Mouse (Mus musculus): ENCODE results near the gene Mtrr. TPM values are rescaled to one million over a fixed set of nuclear protein-coding genes. Genes with fewer than 3 reads are reported as not detected.

The Mtrr gene
- 7.7 TPM in 2 replicates for polyA plus RNA-seq (2012; rRNA removed)

- Histone ChIP-seq H3K4me3 (ENCODE audit: extremely low read depth, insufficient read depth, insufficient read length) (peak within 1 kb of the TSS; percentile 75), H3K36me3 (ENCODE audit: control insufficient read depth, insufficient read depth, low read length) (peaks cover 6% of the 10 kb centered on the region), H3K27me3 (ENCODE audit: control insufficient read depth, insufficient read depth, low read length) (no peaks in the 10 kb centered on the region), H3K4me1 (ENCODE audit: control insufficient read depth, insufficient read depth, insufficient read length) (peaks cover 2% of the 10 kb centered on the region; the same call in 1 of the 2 replicates), H3K27ac (ENCODE audit: insufficient read depth, low read length) (peak within 1 kb of the TSS; percentile 19)
- WGBS, result under 1% methylated on average over 81 of the region's 81 CpGs
- peak; percentile 75 to 93 for DNase-seq (ENCODE audit: low read depth in 1 of 2, low spot score in 2 of 2)
- TF ChIP-seq CTCF (IDR thresholded peaks at IDR 0.05; ENCODE audit: extremely low read depth, insufficient read depth, insufficient read length, insufficient replicate concordance), result no peak
- no peak; the same call in 1 of the 2 replicates for TF ChIP-seq POLR2A (IDR thresholded peaks at IDR 0.05; ENCODE audit: low read depth, low read length)
These were observed at the start of gene Mtrr, which contains the start of gene Fastkd3 for GRCm38 (mm10) chr13:68581747-68582516. Gene Mtrr (minus strand): TSS chr13:68582149. Gene Fastkd3 (plus strand): TSS chr13:68582234.

- Histone ChIP-seq H3K27me3 (ENCODE audit: control insufficient read depth, insufficient read depth, low read length) (no peaks in the 10 kb centered on the region), H3K27ac (ENCODE audit: insufficient read depth, low read length) (no peak overlapping the region), H3K4me1 (ENCODE audit: control insufficient read depth, insufficient read depth, insufficient read length) (no peaks in the 10 kb centered on the region), H3K36me3 (ENCODE audit: control insufficient read depth, insufficient read depth, low read length) (no peaks in the 10 kb centered on the region), H3K4me3 (ENCODE audit: extremely low read depth, insufficient read depth, insufficient read length) (no peak overlapping the region)
- DNase-seq (ENCODE audit: low read depth in 1 of 2, low spot score in 2 of 2), result no peak
- TF ChIP-seq CTCF (IDR thresholded peaks at IDR 0.05; ENCODE audit: extremely low read depth, insufficient read depth, insufficient read length, insufficient replicate concordance), result no peak
- no peak for TF ChIP-seq POLR2A (IDR thresholded peaks at IDR 0.05; ENCODE audit: low read depth, low read length)
- WGBS, result 78% methylated on average over 3 of the region's 3 CpGs
These were observed 45.1 kb upstream of the Mtrr start for GRCm38 (mm10) chr13:68627041-68627440.

- no peak for TF ChIP-seq POLR2A (IDR thresholded peaks at IDR 0.05; ENCODE audit: low read depth, low read length)
- TF ChIP-seq CTCF (IDR thresholded peaks at IDR 0.05; ENCODE audit: extremely low read depth, insufficient read depth, insufficient read length, insufficient replicate concordance), result no peak
- Histone ChIP-seq H3K4me1 (ENCODE audit: control insufficient read depth, insufficient read depth, insufficient read length) (no peaks in the 10 kb centered on the region), H3K27ac (ENCODE audit: insufficient read depth, low read length) (no peak overlapping the region), H3K36me3 (ENCODE audit: control insufficient read depth, insufficient read depth, low read length) (no peaks in the 10 kb centered on the region), H3K27me3 (ENCODE audit: control insufficient read depth, insufficient read depth, low read length) (no peaks in the 10 kb centered on the region), H3K4me3 (ENCODE audit: extremely low read depth, insufficient read depth, insufficient read length) (no peak overlapping the region)
- WGBS, result 60% methylated on average over 6 of the region's 6 CpGs
- DNase-seq (ENCODE audit: low read depth in 1 of 2, low spot score in 2 of 2), result no peak
These were observed 40.8 kb upstream of the Mtrr start for GRCm38 (mm10) chr13:68622792-68623191.

- no peaks in the 10 kb centered on the region for H3K4me1 ChIP-seq (ENCODE audit: control insufficient read depth, insufficient read depth, insufficient read length)
- H3K27ac ChIP-seq (ENCODE audit: insufficient read depth, low read length), result no peak overlapping the region
- no peaks in the 10 kb centered on the region for H3K27me3 ChIP-seq (ENCODE audit: control insufficient read depth, insufficient read depth, low read length)
- H3K36me3 ChIP-seq (ENCODE audit: control insufficient read depth, insufficient read depth, low read length), result no peaks in the 10 kb centered on the region
- 50% methylated on average over 21 of the region's 21 CpGs for WGBS
- no peak for DNase-seq (ENCODE audit: low read depth in 1 of 2, low spot score in 2 of 2)
- H3K4me3 ChIP-seq (ENCODE audit: extremely low read depth, insufficient read depth, insufficient read length), result no peak overlapping the region
- TF ChIP-seq POLR2A (IDR thresholded peaks at IDR 0.05; ENCODE audit: low read depth, low read length), result no peak
- TF ChIP-seq CTCF (IDR thresholded peaks at IDR 0.05; ENCODE audit: extremely low read depth, insufficient read depth, insufficient read length, insufficient replicate concordance), result no peak
These were observed 25.9 kb upstream of the Mtrr start for GRCm38 (mm10) chr13:68607652-68608405.

GRCm38 (mm10) chr13:68605689-68606126 lies 23.8 kb upstream of the Mtrr start:
- H3K36me3 ChIP-seq (ENCODE audit: control insufficient read depth, insufficient read depth, low read length), result no peaks in the 10 kb centered on the region
- WGBS, result 5% methylated on average over 9 of the region's 11 CpGs
- TF ChIP-seq POLR2A (IDR thresholded peaks at IDR 0.05; ENCODE audit: low read depth, low read length) (no peak), CTCF (IDR thresholded peaks at IDR 0.05; ENCODE audit: extremely low read depth, insufficient read depth, insufficient read length, insufficient replicate concordance) (no peak)
- no peak overlapping the region for H3K4me3 ChIP-seq (ENCODE audit: extremely low read depth, insufficient read depth, insufficient read length)
- no peak for DNase-seq (ENCODE audit: low read depth in 1 of 2, low spot score in 2 of 2)
- no peaks in the 10 kb centered on the region for H3K27me3 ChIP-seq (ENCODE audit: control insufficient read depth, insufficient read depth, low read length)
- no peak overlapping the region for H3K27ac ChIP-seq (ENCODE audit: insufficient read depth, low read length)
- H3K4me1 ChIP-seq (ENCODE audit: control insufficient read depth, insufficient read depth, insufficient read length), result no peaks in the 10 kb centered on the region

- H3K27me3 ChIP-seq (ENCODE audit: control insufficient read depth, insufficient read depth, low read length), result no peaks in the 10 kb centered on the region
- WGBS, result 76% methylated on average over 6 of the region's 6 CpGs
- no peak overlapping the region for H3K27ac ChIP-seq (ENCODE audit: insufficient read depth, low read length)
- no peak for DNase-seq (ENCODE audit: low read depth in 1 of 2, low spot score in 2 of 2)
- H3K4me1 ChIP-seq (ENCODE audit: control insufficient read depth, insufficient read depth, insufficient read length), result no peaks in the 10 kb centered on the region
- TF ChIP-seq POLR2A (IDR thresholded peaks at IDR 0.05; ENCODE audit: low read depth, low read length) (no peak), CTCF (IDR thresholded peaks at IDR 0.05; ENCODE audit: extremely low read depth, insufficient read depth, insufficient read length, insufficient replicate concordance) (no peak)
- H3K36me3 ChIP-seq (ENCODE audit: control insufficient read depth, insufficient read depth, low read length), result no peaks in the 10 kb centered on the region
- H3K4me3 ChIP-seq (ENCODE audit: extremely low read depth, insufficient read depth, insufficient read length), result no peak overlapping the region
These were observed 21.1 kb upstream of the Mtrr start for GRCm38 (mm10) chr13:68603085-68603484.

Data from spleen, adult 2 months (tissue).